Mouse (Mus musculus) ES-E14 (cell line): ENCODE measurements around the gene Myo1c. TPM values are rescaled to one million over a fixed set of nuclear protein-coding genes. Genes with fewer than 3 reads are reported as not detected.

Experiments used
- DNase-seq: peaks from one replicate; pipeline ENCODE4 v3.0.0-alpha.2; 2013; ENCODE audit warnings: low read depth, low spot score
- H3K27ac ChIP-seq: 2 replicates; pipeline ENCODE4 v1.5.1; 2012; ENCODE audit warnings: low read depth, mild to moderate bottlenecking, low read length, moderate library complexity, mixed read lengths; ENCODE audit not compliant: poor library complexity, insufficient read depth, severe bottlenecking
- H3K36me3 ChIP-seq: 2 replicates; pipeline ENCODE4 v1.6.1; 2012; ENCODE audit warnings: mild to moderate bottlenecking, low read length, moderate library complexity, mixed read lengths; ENCODE audit not compliant: control insufficient read depth, poor library complexity, insufficient read depth, severe bottlenecking
- H3K4me1 ChIP-seq, 2 experiments: fragments of 150-350 bp in 1 of 2; sonication (generic) in 1 of 2; 2 replicates each; pipeline ENCODE4 v1.6.1; 2012; ENCODE audit warnings: low read length in 2 of 2, mild to moderate bottlenecking in 1 of 2, mixed read lengths in 1 of 2; ENCODE audit not compliant: control insufficient read depth in 2 of 2, insufficient read depth in 2 of 2, poor library complexity in 1 of 2
- H3K4me3 ChIP-seq, 2 experiments: fragments of 150-350 bp in 1 of 2; sonication (generic) in 1 of 2; 2 replicates each; pipeline ENCODE4 v1.5.1; 2012; ENCODE audit warnings: low read length in 2 of 2, low read depth in 1 of 2, mild to moderate bottlenecking in 1 of 2, mixed read lengths in 1 of 2; ENCODE audit not compliant: insufficient read depth in 1 of 2, poor library complexity in 1 of 2, severe bottlenecking in 1 of 2
- H3K9ac ChIP-seq: 2 replicates; pipeline ENCODE4 v1.6.1; 2012; ENCODE audit warnings: low read depth, mild to moderate bottlenecking, low read length, mixed read lengths; ENCODE audit not compliant: poor library complexity, insufficient read depth, severe bottlenecking
- H3K9me3 ChIP-seq: fragments of 150-350 bp; sonication (generic); 2 replicates; pipeline ENCODE4 v1.6.1; 2012; ENCODE audit warnings: low read depth, mild to moderate bottlenecking, low read length; ENCODE audit not compliant: control insufficient read depth, insufficient read depth
- CHD2 ChIP-seq: IDR thresholded peaks from 2 replicates; pipeline ENCODE4 v1.6.1; 2014; ENCODE audit warnings: mild to moderate bottlenecking, low read depth, low read length, inconsistent platforms
- HCFC1 ChIP-seq: IDR thresholded peaks from 2 replicates; pipeline ENCODE4 v1.6.1; 2012; ENCODE audit warnings: low read length, inconsistent platforms, borderline replicate concordance; ENCODE audit not compliant: insufficient read depth
- MAFK ChIP-seq: IDR thresholded peaks from 2 replicates; pipeline ENCODE4 v1.6.1; 2014; ENCODE audit warnings: mild to moderate bottlenecking, low read depth, low read length, inconsistent platforms; ENCODE audit not compliant: insufficient read depth
- ZC3H11A ChIP-seq: IDR thresholded peaks from 2 replicates; pipeline ENCODE4 v1.6.1; 2012; ENCODE audit warnings: low read depth, mild to moderate bottlenecking, inconsistent platforms, low read length, borderline replicate concordance
- ZNF384 ChIP-seq: IDR thresholded peaks from 2 replicates; pipeline ENCODE4 v1.6.1; 2012; ENCODE audit warnings: low read depth, low read length, inconsistent platforms
- in situ Hi-C, 2 experiments: fragments of 600-800 bp; cut with MboI; formaldehyde crosslinking; loops; one replicate each; pipeline ENCODE4 v1.15.1; 2025; ENCODE audit warnings: low sequenced_read_pairs in 2 of 2, inconsistent platforms in 1 of 2; ENCODE audit not compliant: unreplicated experiment in 2 of 2
- total RNA-seq: library from RNA; depleted of rRNA; stranded (reverse); fragments of 300-350 nt; gene quantifications from 2 replicates; pipeline ENCODE4 v1.2.3, GENCODE M21; 2012

The Myo1c gene
- total RNA-seq, 1 experiment, result 62.8 TPM

DNA sequence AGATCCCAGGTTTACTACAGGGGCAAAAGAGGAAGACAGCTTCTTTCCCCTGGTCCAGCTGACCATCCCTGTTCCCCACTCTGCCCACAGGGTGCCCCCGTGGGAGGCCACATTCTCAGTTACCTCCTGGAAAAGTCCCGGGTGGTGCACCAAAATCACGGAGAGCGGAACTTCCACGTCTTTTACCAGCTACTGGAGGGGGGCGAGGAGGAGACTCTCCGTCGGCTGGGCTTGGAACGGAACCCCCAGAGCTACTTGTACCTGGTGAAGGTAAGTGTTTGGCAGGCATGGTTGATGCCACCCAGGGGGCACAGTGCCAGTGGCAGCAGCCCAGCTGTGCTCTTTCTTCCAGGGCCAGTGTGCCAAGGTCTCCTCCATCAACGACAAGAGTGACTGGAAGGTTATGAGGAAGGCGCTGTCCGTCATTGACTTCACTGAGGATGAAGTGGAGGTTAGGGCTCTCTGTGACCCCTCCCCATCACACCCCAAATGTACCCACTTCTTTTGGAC is 9.8 kb downstream of the Myo1c start:
- Histone ChIP-seq H3K4me3 (no peak overlapping the region), H3K36me3 (peaks cover 54% of the 10 kb centered on the region), H3K27ac (peak overlapping the region; percentile 25; the same call in 1 of the 2 replicates), H3K9me3 (no peaks in the 10 kb centered on the region), H3K9ac (no peak overlapping the region), H3K4me1 (peaks cover under 1 to 7% of the 10 kb centered on the region in 2 experiments; a peak in 2 of 4 replicates)
- no peak for TF ChIP-seq ZNF384
- TF ChIP-seq CHD2, result no peak
- TF ChIP-seq ZC3H11A, result no peak
- no peak for DNase-seq
- in situ Hi-C loops, result no loop called here

DNA sequence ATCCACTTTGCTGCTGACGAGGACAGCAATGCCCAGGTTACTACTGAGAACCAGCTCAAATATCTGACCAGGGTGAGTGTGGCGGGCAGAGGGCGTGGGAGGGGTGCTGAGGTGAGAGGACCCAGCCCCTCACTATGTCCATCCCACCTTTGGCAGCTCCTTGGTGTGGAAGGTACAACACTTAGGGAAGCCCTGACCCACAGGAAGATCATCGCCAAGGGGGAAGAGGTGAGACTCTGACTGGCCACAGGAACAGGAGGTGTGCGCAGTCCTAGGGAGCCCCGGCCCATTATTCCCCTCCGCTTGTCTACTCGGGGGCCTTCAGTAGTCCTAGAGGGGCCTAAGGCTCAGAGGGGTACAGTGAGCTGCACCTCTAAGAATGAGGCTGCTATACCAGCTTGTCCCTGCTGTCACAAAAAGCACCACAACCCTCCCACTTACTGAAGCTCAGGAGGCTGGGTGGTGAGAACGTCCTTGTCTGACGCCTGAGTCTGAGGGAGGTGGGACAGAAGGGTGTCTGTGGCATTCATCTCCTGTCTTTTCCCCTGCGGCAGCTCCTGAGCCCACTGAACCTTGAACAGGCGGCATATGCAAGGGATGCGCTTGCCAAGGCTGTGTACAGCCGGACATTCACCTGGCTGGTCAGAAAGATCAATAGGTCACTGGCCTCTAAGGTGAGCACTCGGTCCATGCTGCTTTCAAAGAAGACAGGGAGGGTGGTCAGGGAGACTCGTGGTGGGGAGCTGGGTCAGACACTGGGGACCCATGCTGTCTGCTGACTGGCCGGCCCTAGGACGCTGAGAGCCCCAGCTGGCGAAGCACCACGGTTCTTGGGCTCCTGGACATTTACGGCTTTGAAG is 10.9 kb downstream of the Myo1c start:
- no peak for DNase-seq
- in situ Hi-C loops, result no loop called here
- H3K9me3 ChIP-seq, result no peaks in the 10 kb centered on the region
- H3K9ac ChIP-seq, result no peak overlapping the region
- H3K4me1 ChIP-seq, result peaks cover 0 to 6% of the 10 kb centered on the region in 2 experiments; a peak in 1 of 4 replicates
- H3K36me3 ChIP-seq, result peaks cover 61% of the 10 kb centered on the region
- H3K27ac ChIP-seq, result no peak overlapping the region
- H3K4me3 ChIP-seq, result no peak overlapping the region
- TF ChIP-seq ZNF384, result no peak
- no peak for TF ChIP-seq CHD2
- no peak for TF ChIP-seq MAFK
- no peak for TF ChIP-seq ZC3H11A
- TF ChIP-seq HCFC1, result no peak

DNA sequence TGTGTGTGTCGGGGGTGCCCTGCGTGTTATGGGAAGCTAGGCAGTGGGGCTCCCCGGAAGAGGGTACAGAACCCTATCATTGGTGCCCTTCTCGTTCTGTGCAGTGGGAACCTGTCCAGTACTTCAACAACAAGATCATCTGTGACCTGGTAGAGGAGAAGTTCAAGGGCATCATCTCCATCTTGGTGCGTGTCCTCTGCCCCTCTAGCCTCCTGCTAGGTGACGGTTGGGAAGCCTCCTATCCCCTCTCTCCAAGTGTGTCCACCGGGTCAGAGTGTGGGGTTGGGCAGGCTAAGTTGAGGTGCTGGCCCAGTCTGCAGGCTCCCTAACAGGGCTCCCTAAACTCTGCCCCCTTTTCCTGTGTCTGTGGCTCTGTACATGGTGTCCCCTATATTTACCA is 11.8 kb downstream of the Myo1c start:
- no peak overlapping the region for H3K9ac ChIP-seq
- no peak for TF ChIP-seq ZNF384
- TF ChIP-seq HCFC1, result no peak
- no peak for TF ChIP-seq CHD2
- TF ChIP-seq MAFK, result no peak
- no peak for TF ChIP-seq ZC3H11A
- no peaks in the 10 kb centered on the region for H3K9me3 ChIP-seq
- H3K4me3 ChIP-seq, result no peak overlapping the region
- H3K27ac ChIP-seq, result no peak overlapping the region
- peaks cover 69% of the 10 kb centered on the region for H3K36me3 ChIP-seq
- DNase-seq, result no peak
- in situ Hi-C loops, result no loop called here
- no peaks in the 10 kb centered on the region for H3K4me1 ChIP-seq

DNA sequence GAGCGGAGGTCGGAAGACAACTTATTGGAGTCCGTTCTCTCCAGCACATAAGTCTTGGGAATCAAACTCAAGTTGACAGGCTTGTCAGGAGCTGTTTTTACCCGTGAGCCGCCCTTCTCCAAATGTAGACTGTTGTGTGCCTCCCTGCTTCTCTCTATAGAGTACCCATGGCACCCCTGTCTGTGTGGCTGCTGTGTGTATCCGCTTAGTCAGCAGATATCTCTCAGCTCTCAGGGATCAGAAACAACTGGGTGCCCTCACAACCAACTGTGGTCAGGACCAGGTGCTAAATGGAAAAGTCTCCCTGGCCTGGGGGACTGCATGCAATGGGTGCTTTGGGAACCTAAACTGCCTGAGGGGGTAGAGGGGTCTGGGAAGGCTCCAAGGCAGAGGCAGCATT is 16.0 kb downstream of the Myo1c start:
- Histone ChIP-seq H3K4me3 (no peak overlapping the region), H3K9me3 (no peaks in the 10 kb centered on the region), H3K9ac (no peak overlapping the region), H3K27ac (no peak overlapping the region), H3K36me3 (peaks cover 66% of the 10 kb centered on the region), H3K4me1 (no peaks in the 10 kb centered on the region; a peak in 1 of 4 replicates)
- in situ Hi-C loops, result no loop called here
- DNase-seq, result no peak
- no peak for TF ChIP-seq HCFC1
- TF ChIP-seq CHD2, result no peak
- no peak for TF ChIP-seq ZC3H11A
- no peak for TF ChIP-seq ZNF384
- peak; percentile 61; the same call in 1 of the 2 replicates for TF ChIP-seq MAFK
